Mouse (Mus musculus): ENCODE results near the gene Tmem201.

DNA sequence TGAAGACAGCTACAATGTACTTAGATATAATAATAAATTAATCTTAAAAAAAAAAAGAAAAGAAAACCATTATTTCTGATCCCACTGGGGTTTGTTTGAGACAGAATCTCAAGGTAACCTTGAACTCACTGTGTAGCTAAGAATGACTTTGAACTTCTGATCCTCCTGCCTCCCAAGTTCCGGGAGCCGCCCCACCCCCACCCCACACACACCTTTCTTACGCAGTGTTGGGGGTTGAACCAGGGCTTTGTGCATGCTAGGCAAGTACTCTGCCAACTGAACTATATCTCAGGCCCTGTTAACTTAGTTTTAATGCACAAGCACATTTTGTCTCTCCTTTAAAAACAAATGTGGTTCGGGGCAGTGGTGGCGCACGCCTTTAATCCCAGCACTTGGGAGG lies 66.7 kb downstream of the Tmem201 start:
- TF ChIP-seq POLR2A (IDR thresholded peaks at IDR 0.05; ENCODE audit: extremely low read depth, insufficient read depth, low read length) = no peak
- no peak for TF ChIP-seq CTCF (IDR thresholded peaks at IDR 0.05; ENCODE audit: low read depth, low read length)
